Mouse (Mus musculus) ES-E14 (cell line): ENCODE data around the gene Zfp811.

Experiments
- CHD2 ChIP-seq: IDR thresholded peaks from 2 replicates; pipeline ENCODE4 v1.6.1; 2014; ENCODE audit warnings: mild to moderate bottlenecking, low read depth, low read length, inconsistent platforms
- MAFK ChIP-seq: IDR thresholded peaks from 2 replicates; pipeline ENCODE4 v1.6.1; 2014; ENCODE audit warnings: mild to moderate bottlenecking, low read depth, low read length, inconsistent platforms; ENCODE audit not compliant: insufficient read depth
- ZC3H11A ChIP-seq: IDR thresholded peaks from 2 replicates; pipeline ENCODE4 v1.6.1; 2012; ENCODE audit warnings: low read depth, mild to moderate bottlenecking, inconsistent platforms, low read length, borderline replicate concordance

GRCm38 (mm10) chr17:32771213-32771612, 38.5 kb downstream of the Zfp811 start:
- no peak for TF ChIP-seq MAFK
- TF ChIP-seq CHD2: no peak
- no peak for TF ChIP-seq ZC3H11A
